Mouse (Mus musculus) left cerebral cortex, adult 2 months (tissue): ENCODE measurements around the gene Otop1. TPM values are rescaled to one million over a fixed set of nuclear protein-coding genes. Genes with fewer than 3 reads are reported as not detected.

ENCODE experiments used
- DNase-seq, 2 experiments: peaks; one replicate each; pipeline ENCODE4 v3.0.0; 2021 to 2022; ENCODE audit warnings: low spot score in 2 of 2, mixed read lengths in 1 of 2; ENCODE audit errors: extremely low spot score in 1 of 2
- H3K27ac ChIP-seq: fragments of 200-600 bp; 2 replicates; pipeline ENCODE4 v1.8.1; 2022
- H3K4me3 ChIP-seq: fragments of 200-600 bp; 2 replicates; pipeline ENCODE4 v1.8.1; 2022
- CTCF ChIP-seq: fragments of 200-600 bp; IDR thresholded peaks from 2 replicates; pipeline ENCODE4 v1.8.1; 2022; ENCODE audit warnings: antibody characterized with exemption, mild to moderate bottlenecking, moderate library complexity
- intact Hi-C: fragments of 180-260 bp; cut with DNase I; formaldehyde crosslinking; loops from one replicate; pipeline ENCODE4 v1.15.1; 2025
- total RNA-seq, 2 experiments: library from RNA; stranded (reverse); gene quantifications; 2 replicates each; pipeline ENCODE4 v1.2.3; 2021

The Otop1 gene
- total RNA-seq, 2 experiments from 2014 or later = not detected

GRCm38 (mm10) chr5:38260107-38260682 lies 15.6 kb upstream of the Otop1 start, which contains the start of gene Tmem128:
Gene Tmem128, plus strand, starts transcription at chr5:38260185.
- H3K4me3 ChIP-seq = peak within 1 kb of the TSS; percentile 89
- peak; percentile 73 to 74 for DNase-seq
- TF ChIP-seq CTCF = no peak
- intact Hi-C loops = no loop called here
- H3K27ac ChIP-seq = peak within 1 kb of the TSS; percentile 95

- no peak overlapping the region for H3K4me3 ChIP-seq
- intact Hi-C loops = no loop called here
- no peak for DNase-seq
- no peak for TF ChIP-seq CTCF
- H3K27ac ChIP-seq = no peak overlapping the region
Observed at GRCm38 (mm10) chr5:38270942-38271341, 4.8 kb upstream of the Otop1 start.

GRCm38 (mm10) chr5:38273831-38274230 lies 1.9 kb upstream of the Otop1 start:
- no peak overlapping the region for H3K27ac ChIP-seq
- DNase-seq = no peak
- intact Hi-C loops = no loop called here

GRCm38 (mm10) chr5:38276451-38276850 lies 679 bp downstream of the Otop1 start:
- Histone ChIP-seq H3K4me3 (no peak overlapping the region), H3K27ac (no peak overlapping the region)
- intact Hi-C loops = no loop called here
- no peak for DNase-seq
- TF ChIP-seq CTCF = no peak

More at GRCm38 (mm10) chr5:38273831-38274230, 1.9 kb upstream of the Otop1 start:
- no peak for TF ChIP-seq CTCF
- H3K4me3 ChIP-seq = no peak overlapping the region

GRCm38 (mm10) chr5:38277098-38277866 lies 1.5 kb downstream of the Otop1 start:
- Histone ChIP-seq H3K4me3 (0 out of 2 replicates have a peak overlapping the region, but pooled peaks have one; percentile 11), H3K27ac (no peak overlapping the region)
- intact Hi-C loops = no loop called here
- no peak for DNase-seq
- no peak for TF ChIP-seq CTCF

GRCm38 (mm10) chr5:38277936-38278600 lies 2.3 kb downstream of the Otop1 start:
- intact Hi-C loops = no loop called here
- Histone ChIP-seq H3K27ac (no peak overlapping the region), H3K4me3 (no peak overlapping the region)
- no peak for DNase-seq
- TF ChIP-seq CTCF = no peak

- Histone ChIP-seq H3K27ac (no peak overlapping the region), H3K4me3 (no peak overlapping the region)
- no peak for DNase-seq
- intact Hi-C loops = no loop called here
- no peak for TF ChIP-seq CTCF
Observed at GRCm38 (mm10) chr5:38280075-38280474, 4.3 kb downstream of the Otop1 start.

GRCm38 (mm10) chr5:38285724-38286123 lies 10.0 kb downstream of the Otop1 start:
- TF ChIP-seq CTCF = no peak
- DNase-seq = no peak
- intact Hi-C loops = no loop called here
- Histone ChIP-seq H3K27ac (no peak overlapping the region), H3K4me3 (no peak overlapping the region)

- TF ChIP-seq CTCF = no peak
- Histone ChIP-seq H3K27ac (no peak overlapping the region), H3K4me3 (no peak overlapping the region)
- no peak for DNase-seq
- intact Hi-C loops = no loop called here
Observed at GRCm38 (mm10) chr5:38288476-38288875, 12.7 kb downstream of the Otop1 start.

GRCm38 (mm10) chr5:38301761-38302411 lies 26.1 kb downstream of the Otop1 start:
- DNase-seq = no peak
- Histone ChIP-seq H3K27ac (no peak overlapping the region), H3K4me3 (no peak overlapping the region)
- TF ChIP-seq CTCF = no peak
- intact Hi-C loops = no loop called here

- Histone ChIP-seq H3K27ac (no peak overlapping the region), H3K4me3 (no peak overlapping the region)
- intact Hi-C loops = no loop called here
- TF ChIP-seq CTCF = no peak
- DNase-seq = no peak
Observed at GRCm38 (mm10) chr5:38302651-38303050, 26.9 kb downstream of the Otop1 start.

GRCm38 (mm10) chr5:38305241-38305640 lies 29.5 kb downstream of the Otop1 start:
- TF ChIP-seq CTCF = no peak
- no peak for DNase-seq
- intact Hi-C loops = no loop called here
- H3K27ac ChIP-seq = no peak overlapping the region
- H3K4me3 ChIP-seq = no peak overlapping the region
